Mouse (Mus musculus): ENCODE data around the gene Arhgap1. TPM values are rescaled to one million over a fixed set of nuclear protein-coding genes. Genes with fewer than 3 reads are reported as not detected.

Arhgap1 gene
- polyA plus RNA-seq, 1 experiment: 52.7 TPM

DNA sequence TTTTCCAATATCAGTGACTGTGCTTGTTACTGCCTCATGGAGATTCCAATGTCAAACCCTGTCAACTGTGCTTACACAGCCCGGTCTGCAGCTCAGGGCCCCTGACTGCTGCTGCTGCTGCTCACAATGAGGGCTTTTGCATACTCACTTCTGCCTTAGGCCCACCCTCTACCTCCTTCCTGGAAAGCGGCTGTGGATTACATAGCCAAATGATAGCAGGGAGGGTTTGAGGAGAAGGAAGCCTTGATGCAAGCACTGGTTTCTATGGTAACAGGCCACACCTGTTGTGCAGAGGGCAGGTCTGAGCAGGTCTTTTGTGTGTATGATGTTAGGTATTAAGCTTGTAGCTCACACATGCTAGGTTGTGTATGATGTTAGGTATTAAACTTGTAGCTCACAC, 18.1 kb downstream of the Arhgap1 start:
- TF ChIP-seq REST (IDR thresholded peaks at IDR 0.05; ENCODE audit: insufficient read depth, insufficient read length) (no peak), SRF (IDR thresholded peaks at IDR 0.05; ENCODE audit: control insufficient read depth, insufficient read length, low read depth) (no peak), CEBPB (IDR thresholded peaks at IDR 0.05; ENCODE audit: insufficient read depth, poor library complexity, severe bottlenecking) (no peak), MYOG (IDR thresholded peaks at IDR 0.05; ENCODE audit: control insufficient read depth in 1 of 3, insufficient read depth in 1 of 3, insufficient read length in 2 of 3, low read depth in 2 of 3) (no peak), E2F4 (IDR thresholded peaks at IDR 0.05; ENCODE audit: insufficient read depth) (no peak), MYOD1 (IDR thresholded peaks at IDR 0.05; ENCODE audit: control insufficient read depth in 1 of 3, insufficient read length in 2 of 3, low read depth in 2 of 3) (no peak), TCF3 (IDR thresholded peaks at IDR 0.05; ENCODE audit: insufficient read length, low read depth) (no peak), MAX (IDR thresholded peaks at IDR 0.05; ENCODE audit: low read depth) (no peak), POLR2AphosphoS2 (IDR thresholded peaks at IDR 0.05; ENCODE audit: insufficient read length, low read depth) (no peak), USF1 (IDR thresholded peaks at IDR 0.05; ENCODE audit: low read depth) (no peak), TCF12 (IDR thresholded peaks at IDR 0.05; ENCODE audit: insufficient read depth, poor library complexity, severe bottlenecking) (no peak), POLR2A (IDR thresholded peaks at IDR 0.05; ENCODE audit: insufficient read length, low read depth) (no peak)
- Histone ChIP-seq H3K36me3 (ENCODE audit: control insufficient read depth, insufficient read depth) (peaks cover 58% of the 10 kb centered on the region), H3K4me3 (no peak overlapping the region), H3K79me2 (ENCODE audit: control insufficient read depth, insufficient read depth) (no peaks in the 10 kb centered on the region), H3ac (ENCODE audit: control insufficient read depth, insufficient read length) (no peak overlapping the region), H3K27me3 (ENCODE audit: control insufficient read depth, insufficient read depth, insufficient read length) (no peaks in the 10 kb centered on the region), H3K4me2 (ENCODE audit: low read depth) (no peak overlapping the region)

DNA sequence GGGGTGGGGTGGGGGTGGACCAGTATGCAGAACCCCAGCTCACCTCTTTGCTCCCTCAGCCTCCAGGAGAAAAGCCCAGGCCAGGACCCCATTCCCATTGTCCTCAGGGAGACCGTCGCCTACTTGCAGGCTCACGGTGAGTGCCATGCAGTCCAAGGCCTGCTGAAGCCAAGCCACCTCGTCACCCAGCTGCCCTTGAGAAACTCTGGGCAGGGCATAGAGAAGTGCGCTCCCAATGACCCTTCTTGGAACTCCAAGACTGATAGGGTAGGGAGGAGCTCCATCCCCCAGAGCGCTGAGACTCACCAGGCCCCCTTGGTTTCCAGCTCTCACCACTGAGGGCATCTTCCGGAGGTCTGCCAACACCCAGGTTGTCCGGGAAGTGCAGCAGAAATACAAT, 19.7 kb downstream of the Arhgap1 start:
- H3K79me2 ChIP-seq (ENCODE audit: control insufficient read depth, insufficient read depth): no peaks in the 10 kb centered on the region
- H3K4me3 ChIP-seq: no peak overlapping the region
- H3K36me3 ChIP-seq (ENCODE audit: control insufficient read depth, insufficient read depth): peaks cover 52% of the 10 kb centered on the region
- no peak overlapping the region for H3K4me2 ChIP-seq (ENCODE audit: low read depth)
- H3ac ChIP-seq (ENCODE audit: control insufficient read depth, insufficient read length): no peak overlapping the region
- TF ChIP-seq REST (IDR thresholded peaks at IDR 0.05; ENCODE audit: insufficient read depth, insufficient read length) (no peak), CEBPB (IDR thresholded peaks at IDR 0.05; ENCODE audit: insufficient read depth, poor library complexity, severe bottlenecking) (no peak), POLR2AphosphoS2 (IDR thresholded peaks at IDR 0.05; ENCODE audit: insufficient read length, low read depth) (no peak), MYOG (IDR thresholded peaks at IDR 0.05; ENCODE audit: control insufficient read depth in 1 of 3, insufficient read depth in 1 of 3, insufficient read length in 2 of 3, low read depth in 2 of 3) (no peak)
- no peaks in the 10 kb centered on the region for H3K27me3 ChIP-seq (ENCODE audit: control insufficient read depth, insufficient read depth, insufficient read length)

DNA sequence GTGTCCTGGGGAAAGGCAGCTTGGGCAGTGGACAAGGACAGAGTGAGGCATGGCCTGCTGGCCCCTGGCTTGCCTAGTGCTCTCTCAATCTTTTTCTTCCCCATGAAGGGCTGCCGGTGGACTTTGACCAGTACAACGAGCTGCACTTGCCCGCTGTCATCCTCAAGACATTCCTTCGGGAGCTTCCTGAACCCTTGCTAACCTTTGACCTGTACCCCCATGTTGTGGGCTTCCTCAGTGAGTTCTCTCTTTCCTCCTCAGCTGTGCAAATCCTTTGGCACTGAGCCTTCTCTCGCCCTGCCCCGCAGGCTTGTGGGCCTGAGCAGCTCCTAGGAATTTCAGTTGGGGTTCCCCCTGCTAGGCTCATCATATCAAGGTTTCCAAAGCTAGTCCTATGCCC, 20.4 kb downstream of the Arhgap1 start:
- Histone ChIP-seq H3K27me3 (ENCODE audit: control insufficient read depth, insufficient read depth, insufficient read length) (no peaks in the 10 kb centered on the region), H3K36me3 (ENCODE audit: control insufficient read depth, insufficient read depth) (peaks cover 50% of the 10 kb centered on the region), H3K4me3 (no peak overlapping the region), H3K4me2 (ENCODE audit: low read depth) (no peak overlapping the region), H3K79me2 (ENCODE audit: control insufficient read depth, insufficient read depth) (no peaks in the 10 kb centered on the region), H3ac (ENCODE audit: control insufficient read depth, insufficient read length) (no peak overlapping the region)
- TF ChIP-seq MYOG (IDR thresholded peaks at IDR 0.05; ENCODE audit: control insufficient read depth in 1 of 3, insufficient read depth in 1 of 3, insufficient read length in 2 of 3, low read depth in 2 of 3) (no peak), REST (IDR thresholded peaks at IDR 0.05; ENCODE audit: insufficient read depth, insufficient read length) (no peak), TCF12 (IDR thresholded peaks at IDR 0.05; ENCODE audit: insufficient read depth, poor library complexity, severe bottlenecking) (no peak), TCF3 (IDR thresholded peaks at IDR 0.05; ENCODE audit: insufficient read length, low read depth) (no peak), USF1 (IDR thresholded peaks at IDR 0.05; ENCODE audit: low read depth) (no peak), CEBPB (IDR thresholded peaks at IDR 0.05; ENCODE audit: insufficient read depth, poor library complexity, severe bottlenecking) (no peak), MAX (IDR thresholded peaks at IDR 0.05; ENCODE audit: low read depth) (no peak), POLR2AphosphoS2 (IDR thresholded peaks at IDR 0.05; ENCODE audit: insufficient read length, low read depth) (no peak), POLR2A (IDR thresholded peaks at IDR 0.05; ENCODE audit: insufficient read length, low read depth) (no peak), SRF (IDR thresholded peaks at IDR 0.05; ENCODE audit: control insufficient read depth, insufficient read length, low read depth) (no peak), E2F4 (IDR thresholded peaks at IDR 0.05; ENCODE audit: insufficient read depth) (no peak), MYOD1 (IDR thresholded peaks at IDR 0.05; ENCODE audit: control insufficient read depth in 1 of 3, insufficient read length in 2 of 3, low read depth in 2 of 3) (no peak)

DNA sequence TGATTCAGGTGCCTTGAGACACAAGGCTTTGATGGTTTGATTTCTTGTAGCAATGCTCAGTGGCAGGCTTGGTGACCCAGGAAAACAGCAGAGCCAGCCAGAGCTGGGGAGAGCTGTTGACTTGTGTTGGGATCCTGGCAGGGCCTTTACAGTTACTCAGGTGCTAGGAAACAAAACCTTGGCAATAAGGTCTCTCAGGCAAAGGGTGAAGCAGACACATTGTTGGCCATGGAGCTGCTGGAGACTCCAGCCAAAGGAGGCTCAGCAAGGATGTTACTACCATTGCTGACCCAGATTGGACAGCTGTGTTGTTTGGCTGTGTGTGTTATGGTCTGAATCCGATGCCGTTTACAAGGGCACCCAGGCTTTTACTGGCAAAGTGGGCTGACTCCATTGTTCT, 23.9 kb downstream of the Arhgap1 start:
- no peaks in the 10 kb centered on the region for H3K79me2 ChIP-seq (ENCODE audit: control insufficient read depth, insufficient read depth)
- no peak overlapping the region for H3K4me3 ChIP-seq
- peaks cover 38% of the 10 kb centered on the region for H3K36me3 ChIP-seq (ENCODE audit: control insufficient read depth, insufficient read depth)
- H3K27me3 ChIP-seq (ENCODE audit: control insufficient read depth, insufficient read depth, insufficient read length): no peaks in the 10 kb centered on the region
- TF ChIP-seq USF1 (IDR thresholded peaks at IDR 0.05; ENCODE audit: low read depth) (no peak), MAX (IDR thresholded peaks at IDR 0.05; ENCODE audit: low read depth) (no peak), E2F4 (IDR thresholded peaks at IDR 0.05; ENCODE audit: insufficient read depth) (no peak), CEBPB (IDR thresholded peaks at IDR 0.05; ENCODE audit: insufficient read depth, poor library complexity, severe bottlenecking) (no peak), SRF (IDR thresholded peaks at IDR 0.05; ENCODE audit: control insufficient read depth, insufficient read length, low read depth) (no peak), MYOD1 (IDR thresholded peaks at IDR 0.05; ENCODE audit: control insufficient read depth in 1 of 3, insufficient read length in 2 of 3, low read depth in 2 of 3) (no peak), REST (IDR thresholded peaks at IDR 0.05; ENCODE audit: insufficient read depth, insufficient read length) (no peak), TCF3 (IDR thresholded peaks at IDR 0.05; ENCODE audit: insufficient read length, low read depth) (no peak), TCF12 (IDR thresholded peaks at IDR 0.05; ENCODE audit: insufficient read depth, poor library complexity, severe bottlenecking) (no peak), POLR2A (IDR thresholded peaks at IDR 0.05; ENCODE audit: insufficient read length, low read depth) (no peak), MYOG (IDR thresholded peaks at IDR 0.05; ENCODE audit: control insufficient read depth in 1 of 3, insufficient read depth in 1 of 3, insufficient read length in 2 of 3, low read depth in 2 of 3) (no peak), POLR2AphosphoS2 (IDR thresholded peaks at IDR 0.05; ENCODE audit: insufficient read length, low read depth) (no peak)
- no peak overlapping the region for H3ac ChIP-seq (ENCODE audit: control insufficient read depth, insufficient read length)
- H3K4me2 ChIP-seq (ENCODE audit: low read depth): no peak overlapping the region

DNA sequence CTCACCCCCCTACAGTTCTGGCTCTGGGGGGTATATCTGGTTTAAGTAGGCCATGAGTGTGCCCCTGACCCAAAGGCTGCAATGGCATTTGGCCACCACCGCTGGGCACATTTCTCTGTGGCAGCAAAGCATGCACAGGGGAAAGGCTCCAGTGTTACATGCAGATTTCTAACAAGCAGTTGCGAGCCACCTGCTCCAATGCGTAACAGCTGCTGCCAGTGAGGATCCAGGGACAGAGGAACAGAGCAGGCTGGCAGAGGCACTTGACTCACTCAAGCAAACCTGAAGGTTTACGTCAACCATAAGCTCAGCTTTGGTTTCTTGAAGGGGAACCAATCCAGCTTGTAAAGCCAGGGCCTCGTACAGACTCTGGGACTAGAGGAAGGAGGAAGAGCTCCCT, 25.2 kb downstream of the Arhgap1 start:
- Histone ChIP-seq H3K4me2 (ENCODE audit: low read depth) (no peak overlapping the region), H3K36me3 (ENCODE audit: control insufficient read depth, insufficient read depth) (peaks cover 31% of the 10 kb centered on the region), H3ac (ENCODE audit: control insufficient read depth, insufficient read length) (no peak overlapping the region), H3K79me2 (ENCODE audit: control insufficient read depth, insufficient read depth) (no peaks in the 10 kb centered on the region), H3K27me3 (ENCODE audit: control insufficient read depth, insufficient read depth, insufficient read length) (no peaks in the 10 kb centered on the region), H3K4me3 (no peak overlapping the region)
- peak; percentile 45 to 94 (median 93) for TF ChIP-seq MYOD1 (IDR thresholded peaks at IDR 0.05; ENCODE audit: control insufficient read depth in 1 of 3, insufficient read length in 2 of 3, low read depth in 2 of 3)
- peak; percentile 66 for TF ChIP-seq TCF3 (IDR thresholded peaks at IDR 0.05; ENCODE audit: insufficient read length, low read depth)
- TF ChIP-seq MAX (IDR thresholded peaks at IDR 0.05; ENCODE audit: low read depth): no peak
- TF ChIP-seq MYOG (IDR thresholded peaks at IDR 0.05; ENCODE audit: control insufficient read depth in 1 of 3, insufficient read depth in 1 of 3, insufficient read length in 2 of 3, low read depth in 2 of 3): peak; percentile 27 to 93 (median 66)
